Mouse (Mus musculus): ENCODE data around the gene Mylip.

Gene Mylip

DNA sequence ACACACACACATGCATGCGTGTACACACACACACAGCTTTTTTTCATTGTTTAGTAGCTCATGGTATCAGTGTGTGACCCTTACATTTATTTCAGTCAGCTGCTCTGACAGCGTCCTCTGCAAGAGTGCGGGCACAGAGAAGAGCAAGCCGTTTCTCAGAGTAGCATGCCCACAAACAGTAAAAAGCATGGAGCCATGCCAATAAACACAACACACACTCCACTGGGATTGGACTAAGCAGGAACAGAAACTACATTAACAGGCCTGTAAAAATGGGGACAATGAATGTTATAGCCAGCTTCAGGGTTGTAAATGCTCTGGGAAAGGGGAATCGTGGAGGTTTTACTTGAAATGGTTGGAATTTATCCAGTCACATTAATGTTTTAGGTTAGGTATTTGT is 50.7 kb downstream of the Mylip start:
- no peak for DNase-seq

GRCm38 (mm10) chr13:45442451-45442850 is 52.9 kb downstream of the Mylip start:
- peak in 1 of 2 experiments; percentile 56 for DNase-seq

DNA sequence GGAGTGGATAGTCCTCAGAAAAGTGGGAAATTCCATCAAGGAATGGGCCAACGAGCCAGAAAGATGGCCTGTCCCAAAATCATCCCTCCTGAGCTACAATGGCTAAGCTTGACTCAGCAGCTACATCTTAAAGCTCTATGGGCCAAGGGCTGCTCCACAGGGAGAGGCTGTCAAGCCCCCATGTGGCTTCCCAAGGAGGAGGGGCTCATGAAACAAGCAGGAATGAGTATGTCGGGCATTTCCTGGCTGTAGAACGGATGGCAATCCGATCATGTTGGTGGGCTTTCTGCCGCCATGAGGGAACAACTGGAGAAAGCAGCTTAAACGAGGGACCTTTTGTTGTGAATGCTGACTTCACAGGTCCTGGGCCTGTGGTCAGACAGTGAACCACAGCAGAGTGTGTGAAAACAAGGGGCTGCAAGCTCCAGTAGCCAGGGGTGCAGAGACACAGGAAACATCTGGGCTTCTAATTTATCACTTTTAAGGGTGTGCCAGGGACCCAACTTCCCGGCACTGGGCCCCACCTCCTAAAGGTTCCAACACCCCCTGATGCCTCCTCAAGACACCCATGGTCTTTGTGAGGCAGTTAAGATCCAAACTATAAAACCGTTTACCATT is 53.5 kb downstream of the Mylip start:
- DNase-seq = no peak

GRCm38 (mm10) chr13:45444220-45444619 is 54.7 kb downstream of the Mylip start:
- DNase-seq = no peak

GRCm38 (mm10) chr13:45444652-45445051 is 55.1 kb downstream of the Mylip start:
- no peak for DNase-seq

DNA sequence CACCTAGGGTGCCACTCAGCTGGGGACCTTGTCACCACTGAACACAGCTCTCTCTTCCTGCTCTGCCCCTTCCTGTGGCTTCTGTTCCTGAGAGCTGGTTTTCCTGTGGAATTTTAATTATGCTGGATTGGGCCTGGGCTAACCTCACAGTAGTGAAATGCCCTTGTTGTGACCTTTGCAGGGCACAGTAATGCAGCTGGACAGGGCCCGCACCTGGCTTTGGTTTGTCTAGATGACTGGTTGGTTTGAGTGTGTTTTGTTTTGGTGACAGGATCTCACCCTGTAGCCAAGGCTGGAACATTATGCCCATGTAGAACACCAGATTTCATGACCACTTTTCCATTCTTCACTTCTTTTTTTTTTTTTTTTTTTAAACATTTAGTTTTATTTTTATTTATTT is 57.1 kb downstream of the Mylip start:
- no peak for DNase-seq

DNA sequence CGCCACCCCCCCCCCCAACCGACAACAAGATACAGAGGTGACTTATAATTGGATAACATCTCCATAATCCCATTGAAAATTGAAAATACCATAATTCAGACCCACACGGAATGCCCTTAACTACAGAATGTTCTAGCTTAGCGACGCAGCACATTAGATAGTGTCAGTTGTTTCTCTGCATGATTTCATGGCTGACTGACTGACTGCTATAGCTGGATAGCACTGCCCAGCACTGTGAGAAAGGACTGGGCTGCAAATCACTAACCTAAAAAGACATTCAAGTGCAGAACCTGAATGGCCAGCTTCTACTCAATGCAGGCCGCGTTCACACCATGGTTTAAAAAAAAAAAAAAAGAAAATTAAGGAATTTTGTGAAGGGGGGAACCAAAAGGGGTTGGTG is 62.9 kb downstream of the Mylip start:
- no peak for DNase-seq

DNA sequence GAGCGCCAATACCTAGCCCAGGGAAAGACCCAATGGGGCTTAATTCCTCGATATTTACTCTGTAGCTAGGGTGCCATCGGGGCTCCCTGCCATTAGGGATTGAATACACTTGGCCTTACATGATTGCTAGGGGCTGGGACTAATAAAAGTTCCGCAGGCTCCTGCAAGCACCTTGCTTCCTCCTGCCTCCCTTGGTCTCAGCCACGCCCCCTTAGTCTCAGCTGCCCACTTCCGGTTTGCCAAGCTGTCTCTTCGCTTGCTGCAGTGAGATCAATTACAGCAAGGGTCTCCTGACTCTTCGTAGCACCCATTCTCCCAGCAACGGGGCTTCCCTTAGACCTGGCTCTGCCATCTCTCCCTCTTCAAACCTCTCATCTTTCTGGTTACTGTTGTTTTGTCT is 63.5 kb downstream of the Mylip start:
- no peak for DNase-seq

DNA sequence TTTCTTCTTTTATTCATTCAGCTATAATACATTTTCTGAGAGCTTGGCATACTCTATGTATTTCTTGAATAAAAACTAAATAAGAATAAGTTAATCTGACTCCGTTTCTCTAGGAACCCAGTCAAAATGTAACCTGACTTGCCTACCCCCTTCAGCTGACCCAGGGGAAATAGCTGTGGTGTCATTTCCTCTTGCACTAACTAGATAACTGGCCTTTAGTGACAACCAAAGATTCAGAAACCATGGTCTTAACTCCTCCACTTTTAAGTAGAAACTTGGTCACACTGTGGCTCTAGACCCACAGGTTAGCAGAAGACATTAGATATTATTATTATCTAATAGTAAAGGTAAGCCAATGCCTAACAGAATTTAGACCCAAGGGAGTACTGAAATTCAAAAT is 64.5 kb downstream of the Mylip start:
- no peak for DNase-seq

DNA sequence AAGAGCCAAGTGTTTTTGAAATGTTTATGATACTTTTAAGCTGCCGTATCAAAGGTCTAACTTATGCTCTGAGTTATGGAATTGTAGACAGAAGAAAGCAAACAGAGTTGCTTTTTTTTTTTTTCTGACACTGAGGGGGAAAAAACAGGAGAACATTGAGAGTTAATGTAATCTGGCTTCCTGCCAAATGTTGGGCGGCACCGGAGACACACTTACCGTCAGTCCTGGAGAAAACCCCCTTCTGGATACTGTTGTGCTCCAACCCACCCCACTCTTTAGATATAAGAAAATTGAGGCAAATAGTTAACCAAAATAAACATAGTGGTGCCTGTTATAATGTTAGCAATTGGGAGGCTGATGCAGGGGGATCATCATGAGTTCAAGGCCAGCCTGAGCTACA is 65.1 kb downstream of the Mylip start:
- DNase-seq = peak in 1 of 2 experiments; percentile 33

- peak in 1 of 2 experiments; percentile 42 for DNase-seq
Observed at GRCm38 (mm10) chr13:45455108-45455861, 65.7 kb downstream of the Mylip start.

DNA sequence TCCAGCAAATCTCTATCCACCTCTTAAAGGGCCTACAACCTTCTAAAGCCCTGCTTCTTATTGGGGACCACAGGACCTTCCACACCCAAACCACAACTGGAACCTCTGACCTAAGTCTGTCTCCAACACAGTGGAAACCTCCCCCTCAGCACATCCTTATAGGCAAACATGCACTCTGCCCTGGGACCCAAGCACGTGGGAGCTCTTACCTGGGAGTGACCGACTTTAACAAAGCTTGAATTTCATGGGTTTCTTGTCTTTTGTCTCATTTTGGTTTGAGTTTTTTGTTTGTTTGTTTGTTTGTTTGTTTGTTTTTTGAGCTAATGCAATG is 66.3 kb downstream of the Mylip start:
- DNase-seq = no peak

- DNase-seq = no peak
Observed at GRCm38 (mm10) chr13:45457459-45457858, 67.9 kb downstream of the Mylip start.

DNA sequence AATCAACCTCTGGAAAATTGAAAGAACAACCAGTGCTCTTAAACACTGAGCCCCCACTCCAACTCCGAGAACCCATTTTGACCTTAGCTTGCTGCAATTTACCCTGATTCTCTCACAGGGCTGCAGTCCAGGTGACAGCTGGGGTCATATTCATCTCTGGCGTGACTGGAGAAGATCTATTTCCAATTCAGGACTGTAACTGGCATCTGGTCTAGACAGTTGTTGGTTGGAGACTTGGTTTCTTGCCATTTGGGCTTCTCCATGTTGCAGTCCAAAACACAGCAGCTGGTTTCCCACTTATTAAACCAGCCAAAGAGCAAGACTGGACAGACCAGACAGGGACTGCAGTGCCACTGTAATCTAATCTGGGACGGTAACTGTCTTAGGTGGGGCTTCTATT is 70.6 kb downstream of the Mylip start:
- peak; percentile 60 to 63 for DNase-seq

GRCm38 (mm10) chr13:45461370-45461958 is 71.9 kb downstream of the Mylip start:
- DNase-seq = peak; percentile 78 to 89
